Mouse (Mus musculus) limb, embryonic 11.5 days (tissue): ENCODE measurements around the gene Tmco3. TPM values are rescaled to one million over a fixed set of nuclear protein-coding genes. Genes with fewer than 3 reads are reported as not detected.

Experiments
- ATAC-seq: fragments of 200-750 bp; cut with Nextera tagmentation; 2 replicates; pipeline ENCODE4 v1.8.0; 2017; ENCODE audit warnings: low read depth; ENCODE audit not compliant: insufficient number of reproducible peaks, low FRiP score, low TSS enrichment
- DNase-seq: peaks from one replicate; pipeline ENCODE4 v3.0.0-alpha.2; 2015; ENCODE audit warnings: low spot score
- H3K27ac ChIP-seq: fragments of 300-500 bp; sonication (generic); replicated peaks from 2 replicates; pipeline ENCODE4 v1.5.1; 2014; ENCODE audit warnings: low read depth, mild to moderate bottlenecking, low read length
- H3K27me3 ChIP-seq: fragments of 300-500 bp; sonication (generic); 2 replicates; pipeline ENCODE4 v1.6.1; 2014; ENCODE audit warnings: mild to moderate bottlenecking, low read length, mixed read lengths; ENCODE audit not compliant: control insufficient read depth, insufficient read depth
- H3K36me3 ChIP-seq: fragments of 300-500 bp; sonication (generic); 2 replicates; pipeline ENCODE4 v1.6.1; 2014; ENCODE audit warnings: mild to moderate bottlenecking, low read length, moderate library complexity, mixed read lengths; ENCODE audit not compliant: control insufficient read depth, insufficient read depth
- H3K4me1 ChIP-seq: fragments of 300-500 bp; sonication (generic); 2 replicates; pipeline ENCODE4 v1.6.1; 2014; ENCODE audit warnings: low read length, mixed read lengths; ENCODE audit not compliant: control insufficient read depth, insufficient read depth
- H3K4me2 ChIP-seq: fragments of 300-500 bp; sonication (generic); 2 replicates; pipeline ENCODE4 v1.6.1; 2014; ENCODE audit warnings: low read depth, mild to moderate bottlenecking, moderate library complexity; ENCODE audit not compliant: severe bottlenecking
- H3K4me3 ChIP-seq: fragments of 300-500 bp; sonication (generic); 2 replicates; pipeline ENCODE4 v1.5.1; 2014; ENCODE audit warnings: low read depth, low read length
- H3K9ac ChIP-seq: fragments of 300-500 bp; sonication (generic); 2 replicates; pipeline ENCODE4 v1.6.1; 2014; ENCODE audit warnings: mild to moderate bottlenecking, low read length
- H3K9me3 ChIP-seq: fragments of 300-500 bp; sonication (generic); 2 replicates; pipeline ENCODE4 v1.6.1; 2016; ENCODE audit warnings: low read length; ENCODE audit not compliant: control insufficient read depth
- WGBS: fragments of 180-500 bp; shearing (Covaris S2); extraction: QIAGEN DNeasy Blood & Tissue Kit; methylation state at CpG from one replicate; pipeline ENCODE4 v1.1.7; 2014; 5-methylcytosine and 5-hydroxymethylcytosine counted together
- polyA plus RNA-seq: library from polyadenylated mRNA; unstranded; fragments of >200 nt; fragmentation: Nextera tagmentation; extraction: Ambion mirVana; gene quantifications from 2 replicates; pipeline ENCODE4 v1.2.1, GENCODE M21; 2014

Tmco3 gene
- polyA plus RNA-seq, 1 experiment from 2014 or later: 35.9 TPM

DNA sequence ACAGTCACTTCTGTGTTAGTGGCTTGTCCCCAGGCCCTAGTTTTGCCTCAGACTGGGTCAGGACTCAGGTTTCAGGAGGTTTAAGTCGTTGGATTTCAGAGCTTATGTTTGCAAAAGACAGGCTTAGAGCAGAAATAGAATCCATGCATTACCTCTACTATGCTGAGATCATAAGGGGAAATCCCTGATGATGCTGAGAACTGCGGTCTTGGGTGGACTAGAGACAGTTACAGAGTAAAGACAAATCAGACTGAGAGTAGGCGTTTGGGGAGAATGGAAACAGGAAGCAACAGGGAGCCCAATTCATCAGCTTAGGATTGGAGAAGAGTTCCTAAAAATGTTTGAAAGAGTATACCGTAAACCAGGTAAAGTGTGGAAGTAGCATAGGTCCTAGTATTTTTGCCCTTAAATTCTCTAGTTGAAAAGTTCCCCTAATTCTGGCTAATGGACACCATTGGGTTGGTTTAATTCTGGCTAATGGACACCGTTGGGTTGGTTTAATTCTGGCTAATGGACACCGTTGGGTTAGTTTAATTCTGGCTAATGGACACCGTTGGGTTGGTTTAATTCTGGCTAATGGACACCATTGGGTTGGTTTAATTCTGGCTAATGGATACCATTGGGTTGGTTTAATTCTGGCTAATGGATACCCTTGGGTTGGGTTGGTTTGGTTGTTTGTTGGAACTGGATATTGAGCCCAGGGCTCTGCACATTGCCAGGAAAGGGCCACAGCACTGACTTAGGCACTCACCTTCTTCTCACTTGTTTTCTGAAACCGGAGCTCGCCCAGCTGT is 5.9 kb downstream of the Tmco3 start:
- peaks cover 8% of the 10 kb centered on the region; the same call in 1 of the 2 replicates for H3K36me3 ChIP-seq
- H3K9ac ChIP-seq: no peak overlapping the region
- ATAC-seq (no peak), DNase-seq (no peak)
- no peaks in the 10 kb centered on the region for H3K4me1 ChIP-seq
- no peaks in the 10 kb centered on the region for H3K27me3 ChIP-seq
- no peak overlapping the region for H3K4me2 ChIP-seq
- no peak overlapping the region for H3K27ac ChIP-seq
- H3K9me3 ChIP-seq: no peaks in the 10 kb centered on the region
- H3K4me3 ChIP-seq: no peak overlapping the region
- WGBS: 90% methylated on average over 9 of the region's 9 CpGs

DNA sequence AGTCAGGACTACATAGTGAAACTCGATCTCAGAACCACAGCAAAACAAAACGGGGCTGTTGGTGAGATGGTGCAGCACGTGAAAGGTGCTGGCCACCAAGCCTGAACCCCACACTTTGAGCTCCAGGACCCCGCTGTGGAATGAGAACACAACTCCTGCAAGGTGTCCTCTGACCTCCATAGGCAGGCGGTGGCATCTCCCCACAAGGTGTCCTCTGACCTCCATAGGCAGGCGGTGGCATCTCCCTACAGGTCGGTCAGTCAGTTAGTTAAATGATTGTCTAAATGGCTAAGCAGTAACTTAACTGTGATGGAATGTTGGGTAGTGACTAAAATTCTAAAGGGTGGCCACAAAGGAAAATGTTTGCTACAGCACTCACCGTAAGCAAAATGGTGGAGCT is 11.6 kb downstream of the Tmco3 start:
- no peaks in the 10 kb centered on the region for H3K4me1 ChIP-seq
- ATAC-seq (no peak), DNase-seq (no peak)
- no peak overlapping the region for H3K4me2 ChIP-seq
- no peak overlapping the region for H3K4me3 ChIP-seq
- H3K27me3 ChIP-seq: no peaks in the 10 kb centered on the region
- peaks cover 16% of the 10 kb centered on the region for H3K36me3 ChIP-seq
- H3K9ac ChIP-seq: no peak overlapping the region
- 93% methylated on average over 8 of the region's 8 CpGs for WGBS
- no peak overlapping the region for H3K27ac ChIP-seq
- no peaks in the 10 kb centered on the region for H3K9me3 ChIP-seq

DNA sequence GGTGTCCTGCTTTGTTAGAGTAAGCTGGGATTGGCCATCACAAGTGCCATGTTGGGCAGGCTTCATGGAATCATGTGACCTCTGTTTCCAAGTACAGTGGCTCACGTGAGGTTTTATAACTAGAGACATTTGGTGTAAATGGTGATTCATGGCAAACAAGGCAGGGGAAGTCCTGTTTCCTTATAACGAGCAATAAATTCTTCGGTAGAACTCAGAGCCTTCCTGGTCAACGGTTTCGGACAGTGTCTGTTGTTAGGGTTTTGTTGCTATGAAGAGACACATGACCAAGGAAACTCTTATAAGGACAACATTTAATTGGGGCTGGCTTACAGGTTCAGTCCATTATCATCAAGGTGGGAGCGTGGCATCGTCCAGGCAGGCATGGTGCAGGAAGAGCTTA is 13.0 kb downstream of the Tmco3 start:
- no peak overlapping the region for H3K9ac ChIP-seq
- H3K9me3 ChIP-seq: no peaks in the 10 kb centered on the region
- no peak overlapping the region for H3K4me3 ChIP-seq
- H3K36me3 ChIP-seq: peaks cover 14% of the 10 kb centered on the region
- ATAC-seq (no peak), DNase-seq (no peak)
- H3K27ac ChIP-seq: no peak overlapping the region
- H3K4me1 ChIP-seq: no peaks in the 10 kb centered on the region
- no peaks in the 10 kb centered on the region for H3K27me3 ChIP-seq
- 85% methylated on average over 7 of the region's 7 CpGs for WGBS
- no peak overlapping the region for H3K4me2 ChIP-seq

DNA sequence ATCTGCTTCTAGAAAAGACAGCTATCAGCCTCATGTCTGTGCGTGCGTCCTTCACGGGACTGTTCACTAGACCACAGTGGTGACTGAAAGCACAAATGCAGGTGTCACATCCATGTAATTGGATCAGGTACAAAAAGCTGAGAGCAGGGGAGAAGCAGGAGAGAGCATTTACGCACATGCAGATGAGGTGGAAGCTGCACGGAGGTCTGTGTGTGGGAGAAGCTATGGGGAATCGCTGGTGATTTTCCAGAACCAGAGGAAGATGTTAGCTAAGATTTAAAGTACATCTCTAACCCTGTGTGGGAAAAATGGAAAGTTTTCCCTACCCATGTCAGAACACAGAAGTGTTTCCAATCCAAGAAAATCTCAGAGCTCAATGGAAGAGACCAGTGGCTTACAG is 17.5 kb downstream of the Tmco3 start:
- Histone ChIP-seq H3K27ac (no peak overlapping the region), H3K4me1 (no peaks in the 10 kb centered on the region), H3K36me3 (peaks cover 6% of the 10 kb centered on the region; the same call in 1 of the 2 replicates), H3K4me3 (no peak overlapping the region), H3K27me3 (no peaks in the 10 kb centered on the region), H3K9me3 (no peaks in the 10 kb centered on the region), H3K4me2 (no peak overlapping the region), H3K9ac (no peak overlapping the region)
- 94% methylated on average over 6 of the region's 6 CpGs for WGBS
- no peak for ATAC-seq
- no peak for DNase-seq

- DNase-seq (no peak), ATAC-seq (no peak)
- no peaks in the 10 kb centered on the region for H3K27me3 ChIP-seq
- no peak overlapping the region for H3K4me3 ChIP-seq
- H3K4me2 ChIP-seq: no peak overlapping the region
- no peaks in the 10 kb centered on the region for H3K9me3 ChIP-seq
- 92% methylated on average over 4 of the region's 4 CpGs for WGBS
- no peak overlapping the region for H3K27ac ChIP-seq
- H3K4me1 ChIP-seq: no peaks in the 10 kb centered on the region
- peaks cover 6% of the 10 kb centered on the region; the same call in 1 of the 2 replicates for H3K36me3 ChIP-seq
- no peak overlapping the region for H3K9ac ChIP-seq
These were observed 17.9 kb downstream of the Tmco3 start for GRCm38 (mm10) chr8:13305884-13306283.

DNA sequence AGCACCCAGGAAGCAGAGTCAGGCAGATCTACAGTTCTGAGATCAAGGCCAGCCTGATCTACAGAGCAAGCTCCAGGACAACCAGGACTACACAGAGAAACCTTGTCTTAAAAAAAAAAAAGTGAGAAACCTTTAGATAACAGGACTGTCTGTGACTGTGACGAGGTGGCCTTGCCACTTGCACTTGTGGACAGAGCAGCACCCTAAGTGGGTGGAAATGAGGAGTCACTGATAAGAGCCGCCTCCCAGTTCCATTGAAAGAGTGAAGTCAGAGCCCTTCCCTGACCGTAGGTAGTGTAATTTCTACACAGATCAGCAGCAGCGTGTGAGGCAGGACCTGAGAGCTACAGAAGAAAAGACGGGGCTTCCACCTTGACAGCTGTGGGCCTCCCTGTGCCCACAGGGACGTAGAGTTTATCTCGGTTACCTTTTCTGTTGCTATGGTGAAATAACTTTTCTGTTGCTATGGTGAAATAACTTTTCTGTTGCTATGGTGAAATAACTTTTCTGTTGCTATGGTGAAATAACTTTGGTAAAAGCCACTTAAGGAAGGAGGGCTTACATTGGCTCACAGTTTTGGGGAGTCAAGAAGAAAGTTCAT is 18.4 kb downstream of the Tmco3 start:
- Histone ChIP-seq H3K36me3 (peaks cover 6% of the 10 kb centered on the region; the same call in 1 of the 2 replicates), H3K27me3 (no peaks in the 10 kb centered on the region), H3K9ac (no peak overlapping the region), H3K4me3 (no peak overlapping the region), H3K4me1 (no peaks in the 10 kb centered on the region), H3K27ac (no peak overlapping the region), H3K4me2 (no peak overlapping the region), H3K9me3 (no peaks in the 10 kb centered on the region)
- 87% methylated on average over 7 of the region's 7 CpGs for WGBS
- ATAC-seq (no peak), DNase-seq (no peak)

GRCm38 (mm10) chr8:13306916-13307315 is 18.9 kb downstream of the Tmco3 start:
- 87% methylated on average over 9 of the region's 9 CpGs for WGBS
- H3K36me3 ChIP-seq: peaks cover 6% of the 10 kb centered on the region; the same call in 1 of the 2 replicates

GRCm38 (mm10) chr8:13314922-13315321 is 26.9 kb downstream of the Tmco3 start:
- Histone ChIP-seq H3K4me3 (no peak overlapping the region), H3K9me3 (no peaks in the 10 kb centered on the region), H3K36me3 (no peaks in the 10 kb centered on the region), H3K27me3 (no peaks in the 10 kb centered on the region), H3K4me2 (no peak overlapping the region), H3K4me1 (no peaks in the 10 kb centered on the region), H3K27ac (no peak overlapping the region), H3K9ac (no peak overlapping the region)
- no peak for DNase-seq
- 85% methylated on average over 3 of the region's 3 CpGs for WGBS
- ATAC-seq: no peak

More at GRCm38 (mm10) chr8:13306916-13307315, 18.9 kb downstream of the Tmco3 start:
- H3K4me1 ChIP-seq: no peaks in the 10 kb centered on the region
- H3K9ac ChIP-seq: no peak overlapping the region
- no peaks in the 10 kb centered on the region for H3K27me3 ChIP-seq
- H3K4me3 ChIP-seq: no peak overlapping the region
- H3K9me3 ChIP-seq: no peaks in the 10 kb centered on the region
- H3K27ac ChIP-seq: no peak overlapping the region
- no peak overlapping the region for H3K4me2 ChIP-seq
- DNase-seq (no peak), ATAC-seq (no peak)
